Mouse (Mus musculus) CH12.LX (cell line): ENCODE measurements at regions not wholly inside any gene's neighbourhood (a gene's known extent, or its start where the extent isn't known, plus 50 kb on each side); places are given as distances from the start of the nearest gene placed in this dataset.
A peak's percentile ranks its signal among the peaks of the same experiment; 100 is the strongest.

Experiments used
- DNase-seq: peaks from one replicate; pipeline ENCODE4 v3.0.0-alpha.2; 2013; ENCODE audit errors: extremely low read depth
- H3K27ac ChIP-seq: 2 replicates; pipeline ENCODE4 v1.5.1; 2012; ENCODE audit warnings: low read depth, mild to moderate bottlenecking, control low read depth, moderate library complexity; ENCODE audit not compliant: insufficient read depth
- H3K27me3 ChIP-seq: replicated peaks from 2 replicates; pipeline ENCODE3; 2012; ENCODE audit warnings: inconsistent platforms
- H3K36me3 ChIP-seq, 2 experiments: replicated peaks in 1 of 2; 2 replicates each; pipeline versions ENCODE3 to v1.6.1; 2012; ENCODE audit warnings: inconsistent platforms in 1 of 2, low read length in 1 of 2, mild to moderate bottlenecking in 1 of 2, mixed read lengths in 1 of 2, moderate library complexity in 1 of 2; ENCODE audit not compliant: control insufficient read depth in 1 of 2, insufficient read depth in 1 of 2
- H3K4me1 ChIP-seq, 2 experiments: 2 replicates each; pipeline ENCODE4 v1.6.1; 2012; ENCODE audit warnings: inconsistent platforms in 1 of 2, moderate library complexity in 1 of 2; ENCODE audit not compliant: insufficient read depth in 2 of 2, control insufficient read depth in 1 of 2
- H3K4me2 ChIP-seq: 2 replicates; pipeline ENCODE4 v1.6.1; 2012; ENCODE audit warnings: low read depth, mild to moderate bottlenecking, control low read depth; ENCODE audit not compliant: poor library complexity, insufficient read depth, severe bottlenecking
- H3K4me3 ChIP-seq, 3 experiments: fragments of 150-350 bp in 1 of 3; sonication (generic) in 1 of 3; replicated peaks in 1 of 3; 2 replicates each; pipeline versions ENCODE3 to v1.5.1; 2011 to 2012; ENCODE audit warnings: low read depth in 2 of 3, low read length in 2 of 3, mild to moderate bottlenecking in 2 of 3, moderate library complexity in 2 of 3, control low read depth in 1 of 3, improper control_type of control experiment in 1 of 3, inconsistent platforms in 1 of 3, mixed read lengths in 1 of 3; ENCODE audit not compliant: poor library complexity in 1 of 3
- H3K79me2 ChIP-seq: replicated peaks from 2 replicates; pipeline ENCODE4 v1.6.1; 2012; ENCODE audit warnings: mild to moderate bottlenecking, moderate library complexity; ENCODE audit not compliant: control insufficient read depth, poor library complexity, insufficient read depth, severe bottlenecking; ENCODE audit errors: extremely low read depth
- H3K9ac ChIP-seq: 2 replicates; pipeline ENCODE4 v1.6.1; 2012; ENCODE audit warnings: low read depth, mild to moderate bottlenecking, control low read depth, moderate library complexity; ENCODE audit not compliant: insufficient read depth
- H3K9me3 ChIP-seq: replicated peaks from 2 replicates; pipeline ENCODE3; 2012; ENCODE audit warnings: low read length, inconsistent platforms, mixed read lengths
- CTCF ChIP-seq, 2 experiments: IDR thresholded peaks in 1 of 2; conservative IDR thresholded peaks in 1 of 2; 2 replicates each; pipeline ENCODE4 v1.5.1; 2011 to 2012; ENCODE audit warnings: low read depth in 2 of 2, low read length in 2 of 2, improper control_type of control experiment in 1 of 2, inconsistent platforms in 1 of 2, mild to moderate bottlenecking in 1 of 2, moderate library complexity in 1 of 2
- EP300 ChIP-seq: IDR thresholded peaks from 2 replicates; pipeline ENCODE4 v1.6.1; 2011; ENCODE audit warnings: low read length, improper control_type of control experiment
- IRF4 ChIP-seq: IDR thresholded peaks from 2 replicates; pipeline ENCODE4 v1.6.1; 2014; ENCODE audit warnings: low read depth, mild to moderate bottlenecking, inconsistent platforms, low read length, improper control_type of control experiment
- JUN ChIP-seq: IDR thresholded peaks from 2 replicates; pipeline ENCODE4 v1.6.1; 2011; ENCODE audit warnings: low read depth, mild to moderate bottlenecking, low read length, improper control_type of control experiment, moderate library complexity; ENCODE audit not compliant: insufficient read depth
- JUND ChIP-seq: conservative IDR thresholded peaks from 2 replicates; pipeline ENCODE4 v1.6.1; 2011; ENCODE audit warnings: low read depth, low read length, improper control_type of control experiment
- KAT2A ChIP-seq: IDR thresholded peaks from 2 replicates; pipeline ENCODE4 v1.6.1; 2012; ENCODE audit warnings: low read length, improper control_type of control experiment, inconsistent platforms; ENCODE audit not compliant: insufficient replicate concordance
- MAFK ChIP-seq: IDR thresholded peaks from 2 replicates; pipeline ENCODE4 v1.6.1; 2011; ENCODE audit warnings: low read length, improper control_type of control experiment; ENCODE audit not compliant: insufficient replicate concordance
- MAX ChIP-seq: IDR thresholded peaks from 2 replicates; pipeline ENCODE4 v1.6.1; 2011; ENCODE audit warnings: low read length, improper control_type of control experiment
- MEF2A ChIP-seq: IDR thresholded peaks from 2 replicates; pipeline ENCODE4 v1.6.1; 2014; ENCODE audit warnings: low read depth, mild to moderate bottlenecking, inconsistent platforms, low read length, improper control_type of control experiment, borderline replicate concordance
- NELFE ChIP-seq: IDR thresholded peaks from 2 replicates; pipeline ENCODE4 v1.6.1; 2011; ENCODE audit warnings: low read depth, low read length, improper control_type of control experiment
- NRF1 ChIP-seq: IDR thresholded peaks from 2 replicates; pipeline ENCODE4 v1.6.1; 2014; ENCODE audit warnings: low read depth, mild to moderate bottlenecking, inconsistent platforms, low read length, improper control_type of control experiment, moderate library complexity
- POLR2AphosphoS2 ChIP-seq: IDR thresholded peaks from 2 replicates; pipeline ENCODE4 v1.6.1; 2011; ENCODE audit warnings: low read depth, low read length, improper control_type of control experiment
- RAD21 ChIP-seq: IDR thresholded peaks from 2 replicates; pipeline ENCODE4 v1.6.1; 2011; ENCODE audit warnings: low read depth, mild to moderate bottlenecking, low read length, improper control_type of control experiment, moderate library complexity
- SMC3 ChIP-seq: IDR thresholded peaks from 2 replicates; pipeline ENCODE4 v1.6.1; 2011; ENCODE audit warnings: low read depth, low read length, improper control_type of control experiment
- TCF12 ChIP-seq: IDR thresholded peaks from 2 replicates; pipeline ENCODE4 v1.6.1; 2014; ENCODE audit warnings: low read depth, mild to moderate bottlenecking, inconsistent platforms, low read length, improper control_type of control experiment
- dilution Hi-C: fragments of 300-500 bp; cut with MboI; formaldehyde crosslinking; loops from 2 replicates; pipeline ENCODE4 v1.14.3; 2020; ENCODE audit warnings: low sequenced_read_pairs; ENCODE audit not compliant: extremely low pct_unique_long_range_greater_than_20kb, extremely low pct_ligation_motif_present
- in situ Hi-C: fragments of 300-500 bp; cut with MboI; formaldehyde crosslinking; loops from 3 replicates; pipeline ENCODE4 v1.14.3; 2019; ENCODE audit warnings: low sequenced_read_pairs, low pct_ligation_motif_present, low pct_unique_long_range_greater_than_20kb, mixed read lengths

DNA sequence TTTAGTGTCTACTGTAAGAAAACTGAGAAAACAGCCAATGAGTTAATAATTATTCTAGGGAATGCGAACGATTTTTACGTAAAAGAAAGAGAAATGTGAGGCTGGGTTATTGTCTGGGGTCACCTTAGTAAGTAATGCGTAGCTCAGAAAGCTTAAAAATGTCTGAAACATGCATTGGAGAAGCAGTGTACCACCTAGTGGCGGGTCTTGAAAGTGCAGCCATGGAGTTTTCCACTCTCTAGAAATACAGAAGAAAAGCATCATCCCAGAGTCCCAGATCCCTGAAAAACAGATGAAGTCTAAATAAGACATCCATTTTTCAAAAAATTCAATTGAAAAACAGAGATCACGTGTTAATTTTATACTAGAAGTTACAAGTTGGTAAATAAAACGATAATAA lies 67.0 kb upstream of the Pkn2 start:
- no peak for TF ChIP-seq TCF12
- no peak for TF ChIP-seq JUND
- TF ChIP-seq NRF1: no peak
- TF ChIP-seq SMC3: peak; percentile 70
- TF ChIP-seq RAD21: peak; percentile 78
- TF ChIP-seq CTCF (conservative IDR thresholded peaks at IDR 0.05 in 1 of 2, IDR thresholded peaks at IDR 0.05 in 1 of 2; ENCODE audit: low read depth in 2 of 2, low read length in 2 of 2): peak; percentile 94 to 100
- no peak for TF ChIP-seq KAT2A
- no peak for TF ChIP-seq MAX
- no peak for TF ChIP-seq POLR2AphosphoS2
- no peak for TF ChIP-seq MEF2A
- Histone ChIP-seq H3K9me3 (no peaks in the 10 kb centered on the region), H3K4me1 (no peaks in the 10 kb centered on the region; a peak in 1 of 4 replicates), H3K4me2 (no peak overlapping the region), H3K4me3 (no peak overlapping the region), H3K27ac (no peak overlapping the region), H3K9ac (no peak overlapping the region), H3K79me2 (no peaks in the 10 kb centered on the region), H3K27me3 (no peaks in the 10 kb centered on the region), H3K36me3 (no peaks in the 10 kb centered on the region)
- dilution Hi-C loops: no loop called here
- in situ Hi-C loops: no loop called here
- DNase-seq: peak; percentile 74

- no peaks in the 10 kb centered on the region for H3K79me2 ChIP-seq
- H3K27me3 ChIP-seq: no peaks in the 10 kb centered on the region
- no peak overlapping the region for H3K9ac ChIP-seq
- no peaks in the 10 kb centered on the region for H3K4me1 ChIP-seq
- no peak for DNase-seq
- in situ Hi-C loops: no loop called here
- no peaks in the 10 kb centered on the region for H3K9me3 ChIP-seq
- no peak overlapping the region for H3K4me2 ChIP-seq
- dilution Hi-C loops: no loop called here
- TF ChIP-seq JUN: no peak
- TF ChIP-seq NELFE: no peak
- TF ChIP-seq IRF4: no peak
- no peak for TF ChIP-seq MEF2A
- H3K4me3 ChIP-seq: no peak overlapping the region
- no peaks in the 10 kb centered on the region for H3K36me3 ChIP-seq
- no peak overlapping the region for H3K27ac ChIP-seq
These were observed 59.7 kb upstream of the Pkn2 start for GRCm38 (mm10) chr3:142941319-142942024.

DNA sequence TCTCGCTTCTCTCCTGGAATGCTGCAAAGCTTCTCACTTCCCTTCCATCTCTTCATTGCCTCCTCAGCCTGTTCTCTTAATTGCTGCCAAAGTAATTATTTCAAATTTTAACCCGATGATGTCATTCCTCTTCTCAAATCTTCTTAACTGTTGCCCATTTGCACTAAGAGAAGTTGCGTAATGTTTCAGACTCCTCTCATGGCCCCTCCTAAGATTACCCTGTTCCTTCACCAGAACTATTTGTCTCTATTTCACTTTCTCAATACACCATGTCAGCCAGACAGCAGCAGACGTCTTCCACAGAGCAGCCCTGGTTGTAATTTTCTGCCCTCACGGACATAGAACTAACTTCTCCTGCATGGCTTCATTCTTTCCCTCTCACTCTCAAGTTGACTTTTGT lies 59.1 kb upstream of the Pkn2 start:
- Histone ChIP-seq H3K4me3 (no peak overlapping the region), H3K9ac (no peak overlapping the region), H3K36me3 (no peaks in the 10 kb centered on the region), H3K4me1 (no peaks in the 10 kb centered on the region), H3K27me3 (no peaks in the 10 kb centered on the region), H3K9me3 (no peaks in the 10 kb centered on the region), H3K27ac (no peak overlapping the region), H3K79me2 (no peaks in the 10 kb centered on the region), H3K4me2 (no peak overlapping the region)
- no peak for TF ChIP-seq CTCF (conservative IDR thresholded peaks at IDR 0.05 in 1 of 2, IDR thresholded peaks at IDR 0.05 in 1 of 2; ENCODE audit: low read depth in 2 of 2, low read length in 2 of 2)
- TF ChIP-seq EP300: no peak
- no peak for TF ChIP-seq MAFK
- TF ChIP-seq TCF12: no peak
- in situ Hi-C loops (no loop called here), dilution Hi-C loops (no loop called here)
- DNase-seq: no peak
